Mouse (Mus musculus) stomach, postnatal 0 days (tissue): ENCODE results near the gene Ntrk1.

Experiments used
- CTCF ChIP-seq: IDR thresholded peaks from 2 replicates; pipeline ENCODE4 v1.5.1; 2016; ENCODE audit warnings: antibody characterized with exemption, low read depth, mild to moderate bottlenecking, moderate library complexity
- EP300 ChIP-seq: optimal IDR thresholded peaks from 2 replicates; pipeline ENCODE3; 2016; ENCODE audit warnings: antibody characterized with exemption

- no peak for TF ChIP-seq CTCF
- TF ChIP-seq EP300 = no peak
Measured at GRCm38 (mm10) chr3:87785626-87786214, 9.2 kb downstream of the Ntrk1 start.
